Mouse (Mus musculus) activated CD4-positive, CD25-positive, alpha-beta regulatory T cell, adult 4 months (primary cell): ENCODE results near the gene Khdc1b. TPM values are rescaled to one million over a fixed set of nuclear protein-coding genes. Genes with fewer than 3 reads are reported as not detected.
"Not testable (repeated sequence)": the region's sequence is repeated elsewhere in the genome, so short reads cannot be mapped to it uniquely, and the experiment has no call there.

ENCODE experiments used
- ATAC-seq: one replicate; pipeline ENCODE4 v1.8.0; 2017
- polyA plus RNA-seq, 2 experiments: library from polyadenylated mRNA; unstranded; fragments of 100-300 nt; shearing (Covaris generic); gene quantifications; one replicate each; pipeline ENCODE4 v1.2.1; 2017

Khdc1b gene
- polyA plus RNA-seq, result not detected

DNA sequence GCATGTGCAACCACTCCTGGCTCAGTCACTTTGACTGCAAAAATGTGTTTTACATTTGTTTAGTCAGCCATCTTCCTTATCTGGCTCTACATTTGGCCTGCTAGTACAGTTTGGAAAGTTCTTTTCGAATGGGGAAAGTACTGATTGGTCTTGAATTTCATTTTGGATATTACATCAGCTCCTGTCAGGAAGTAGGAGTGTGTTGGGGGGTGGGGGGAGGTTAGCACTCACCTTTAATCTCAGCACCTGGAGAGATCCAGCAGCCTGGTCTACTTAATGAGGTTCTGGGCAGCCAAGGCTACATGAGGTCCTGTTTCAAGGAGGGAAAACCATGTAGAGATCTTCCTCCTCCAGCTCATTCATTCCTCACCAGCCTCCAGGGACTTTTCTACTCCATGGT, at the start of gene Khdc1b:
Khdc1b (plus strand) TSS at position 301 of the 400 bp plus-strand sequence.
- ATAC-seq, result no peak

DNA sequence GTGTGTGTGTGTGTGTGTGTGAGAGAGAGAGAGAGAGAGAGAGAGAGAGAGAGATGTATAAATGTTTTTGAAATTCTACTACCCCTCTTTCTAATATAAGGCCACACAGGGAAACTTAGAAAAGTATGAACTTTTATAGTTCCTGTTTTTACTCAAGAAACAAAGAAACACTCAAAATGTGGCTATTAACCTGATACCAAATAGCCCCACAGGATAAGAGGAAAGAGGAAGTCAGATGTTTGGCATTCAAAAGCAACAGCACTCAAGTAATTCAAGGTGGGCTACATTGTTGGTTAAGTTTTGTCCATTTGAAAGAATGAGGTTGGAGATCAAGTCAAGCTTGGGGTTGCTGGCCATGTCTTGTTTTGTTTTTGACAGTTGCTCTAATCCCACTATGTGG, 47.5 kb upstream of the Khdc1b start:
- no peak for ATAC-seq

DNA sequence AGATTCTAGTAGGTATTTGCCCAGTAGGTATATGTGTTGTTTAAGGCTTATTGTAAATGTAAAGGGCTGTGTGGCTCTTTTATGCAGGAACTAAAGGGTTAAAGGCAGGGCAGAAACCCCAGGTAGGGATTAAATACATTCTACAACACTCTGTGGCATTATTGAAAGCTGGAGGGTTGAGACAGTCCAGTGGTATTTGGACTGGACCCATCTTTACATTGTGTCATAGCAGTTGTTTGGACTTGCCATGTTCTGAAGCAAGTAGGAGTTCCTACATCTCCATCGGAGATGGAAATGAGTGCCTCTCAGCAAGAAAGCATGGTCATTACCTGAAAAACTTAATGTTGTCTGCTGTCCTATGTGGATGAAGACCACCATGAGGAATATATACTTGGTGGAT, 42.6 kb upstream of the Khdc1b start:
- no peak for ATAC-seq

DNA sequence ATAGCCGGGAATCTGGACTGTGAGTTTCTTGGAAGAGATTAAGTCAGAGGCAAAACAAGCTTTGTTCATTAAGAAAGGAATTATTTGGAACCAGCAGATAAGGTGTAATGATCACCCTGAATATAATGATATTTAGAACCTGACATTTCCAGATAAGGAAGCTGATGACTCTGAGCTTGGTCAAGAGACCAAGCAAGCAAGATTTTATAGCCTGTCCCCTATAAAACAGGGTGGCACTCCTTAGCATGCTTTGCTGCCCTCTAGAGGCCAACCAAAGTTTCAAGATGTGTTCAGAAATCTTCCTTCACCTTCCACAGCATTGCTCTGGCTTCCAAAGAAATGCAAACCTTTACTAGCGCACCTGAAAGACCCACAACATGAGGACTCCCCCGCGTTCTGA, 39.1 kb upstream of the Khdc1b start:
- ATAC-seq, result peak; percentile 74

DNA sequence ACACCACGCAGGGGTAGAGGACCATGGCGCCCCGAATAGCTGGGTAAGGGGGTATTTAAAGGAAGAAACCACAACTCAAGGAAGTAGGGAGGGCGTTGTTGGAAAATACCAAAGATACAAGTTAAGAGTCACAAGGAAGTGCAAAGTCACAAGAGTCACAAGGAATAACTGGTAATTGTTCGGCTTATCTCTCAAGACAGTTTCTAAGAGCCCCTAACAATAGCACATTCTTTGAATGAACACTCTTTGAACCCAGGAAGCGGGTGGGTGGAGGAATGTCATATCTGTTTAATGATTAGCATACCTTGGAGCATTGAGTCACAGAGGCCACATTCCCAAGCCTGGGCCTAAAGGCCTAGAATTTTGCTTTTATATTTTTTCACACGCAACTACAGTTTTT, 38.6 kb upstream of the Khdc1b start:
- ATAC-seq, result not testable (repeated sequence)

DNA sequence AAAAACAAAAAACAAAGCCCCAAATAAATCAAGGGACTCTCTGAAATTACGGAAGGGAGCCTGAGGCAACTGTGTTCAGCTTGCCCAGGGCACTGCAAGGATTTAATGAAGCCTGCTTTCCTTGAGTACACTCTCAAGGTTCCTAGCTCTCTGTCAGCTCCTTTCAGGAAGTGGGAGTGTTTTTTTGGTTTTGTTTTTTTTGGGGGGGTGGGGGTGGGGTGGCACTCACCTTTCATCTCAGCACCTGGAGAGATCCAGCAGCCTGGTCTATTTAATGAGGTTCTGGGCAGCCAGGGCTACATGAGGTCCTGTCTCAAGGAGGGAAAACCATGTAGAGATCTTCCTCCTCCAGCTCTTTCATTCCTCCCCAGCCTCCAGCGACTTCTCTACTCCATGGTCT, 34.0 kb upstream of the Khdc1b start, which contains the start of gene Khdc1a:
Khdc1a (plus strand) TSS at position 301 of the 400 bp plus-strand sequence.
- ATAC-seq, result no peak

DNA sequence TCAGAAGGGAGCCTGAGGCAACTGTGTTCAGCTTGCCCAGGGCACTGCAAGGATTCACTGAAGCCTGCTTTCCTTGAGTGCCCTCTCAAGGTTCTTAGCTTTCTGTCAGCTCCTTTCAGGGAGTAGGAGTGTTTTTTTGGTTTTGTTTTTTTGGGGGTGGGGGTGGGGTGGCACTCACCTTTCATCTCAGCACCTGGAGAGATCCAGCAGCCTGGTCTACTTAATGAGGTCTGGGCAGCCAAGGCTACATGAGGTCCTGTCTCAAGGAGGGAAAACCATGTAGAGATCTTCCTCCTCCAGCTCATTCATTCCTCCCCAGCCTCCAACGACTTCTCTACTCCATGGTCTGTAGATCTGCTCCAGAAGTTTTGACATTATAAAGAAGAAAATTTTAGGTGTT, 15.3 kb upstream of the Khdc1b start, which contains the start of gene Khdc1c:
Khdc1c (plus strand) TSS at position 301 of the 400 bp plus-strand sequence.
- ATAC-seq, result not testable (repeated sequence)

DNA sequence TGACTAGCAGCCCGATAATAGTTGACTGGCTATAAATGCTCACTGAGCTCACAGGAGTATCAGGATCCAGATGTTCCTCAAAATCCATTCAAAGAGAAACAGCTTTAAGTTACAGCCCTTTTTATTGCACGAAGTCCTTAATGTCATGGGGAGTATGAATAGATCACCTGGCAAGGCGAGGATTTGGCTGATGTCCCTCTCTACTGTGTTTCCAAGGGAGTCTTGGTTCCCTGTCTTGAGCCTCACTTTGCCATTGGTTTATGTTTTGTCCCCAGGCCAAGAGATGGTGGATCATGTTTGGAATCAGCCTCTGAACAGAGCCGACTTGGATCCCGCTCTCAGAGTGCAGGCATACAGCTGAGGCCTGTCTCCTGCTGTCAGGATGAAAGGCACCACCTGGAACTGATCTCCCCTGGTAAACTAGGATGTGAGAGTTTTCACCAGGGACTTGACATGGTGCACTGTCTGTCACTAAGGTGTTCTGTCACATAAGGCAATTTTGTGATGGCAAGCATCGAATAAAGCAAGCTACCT, 7.8 kb downstream of the Khdc1b start:
- no peak for ATAC-seq

DNA sequence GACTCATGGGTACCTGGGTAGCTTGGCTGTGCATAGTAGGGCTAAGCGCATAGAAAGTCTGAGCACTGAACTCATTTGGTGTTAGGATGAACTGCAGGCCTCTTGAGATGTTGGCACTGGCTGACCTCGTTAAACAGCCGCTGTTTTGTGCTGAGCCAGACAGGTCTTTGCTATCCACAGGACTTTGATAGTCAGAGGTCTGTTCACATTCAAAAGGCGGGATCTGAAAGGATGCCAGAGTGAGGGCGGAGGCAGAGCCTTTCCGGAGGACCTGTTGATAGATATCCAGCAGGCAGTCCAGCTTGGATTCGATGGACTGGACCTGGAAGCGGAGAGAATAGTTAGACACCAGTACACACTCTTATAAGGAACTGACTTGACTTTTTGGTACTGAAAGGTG, 19.4 kb downstream of the Khdc1b start:
- no peak for ATAC-seq

DNA sequence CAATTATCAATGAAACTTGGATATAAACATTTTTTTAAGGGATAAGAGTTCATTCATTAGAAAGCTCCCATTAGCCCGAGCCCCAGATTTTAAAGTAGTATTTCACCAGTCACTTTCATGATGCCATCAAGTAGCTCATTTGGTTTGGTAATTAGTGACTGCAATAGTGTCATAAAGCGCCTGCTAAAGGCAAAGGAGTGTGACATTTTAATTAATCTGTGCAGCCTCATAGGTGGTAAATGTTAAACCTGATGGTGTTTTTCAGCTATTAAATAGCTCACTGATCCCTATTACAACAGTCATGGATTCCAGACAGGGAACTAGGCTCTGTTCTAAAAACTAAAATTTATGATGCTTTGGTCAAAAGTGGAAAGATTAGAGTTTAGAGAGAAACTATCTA, 23.9 kb downstream of the Khdc1b start:
- no peak for ATAC-seq

DNA sequence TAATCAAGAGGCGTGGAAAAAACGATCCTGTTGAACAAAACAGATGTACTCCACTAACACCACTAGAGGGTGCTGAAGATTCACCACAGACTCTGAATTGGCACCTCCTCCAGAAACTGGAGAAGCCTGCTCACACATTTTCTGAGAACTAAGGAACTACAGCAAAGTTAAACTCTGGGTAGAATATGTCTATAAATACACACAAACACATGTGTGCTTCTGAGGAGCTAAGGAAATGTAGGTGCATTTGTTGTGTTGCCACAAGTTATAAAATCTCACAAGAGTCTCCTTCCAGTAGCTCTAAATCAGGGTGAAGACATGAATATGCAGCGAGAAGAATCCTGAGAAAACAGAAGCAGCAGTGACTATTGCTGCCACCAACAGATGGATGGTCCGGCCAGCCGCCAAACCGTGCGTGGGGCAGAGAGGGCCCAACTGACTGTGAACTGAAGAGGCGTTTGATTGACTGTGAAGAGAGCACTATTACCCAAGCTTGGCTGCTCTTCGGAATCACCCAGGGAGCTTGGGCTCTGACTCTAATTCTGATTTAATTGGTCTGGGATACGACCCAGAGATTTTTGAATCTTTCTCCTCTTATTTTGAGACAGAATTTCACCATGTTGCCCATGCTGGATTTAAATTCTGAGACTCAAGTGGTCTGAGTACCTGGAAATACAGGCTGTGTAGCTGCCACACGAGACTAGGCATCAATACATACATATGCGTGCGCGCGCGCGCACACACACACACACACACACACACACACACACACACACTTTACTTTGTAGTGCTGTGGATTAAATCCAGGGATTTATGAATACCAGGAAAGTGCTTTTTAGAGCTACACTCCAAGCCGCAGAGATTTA, 28.2 kb downstream of the Khdc1b start:
- peak; percentile 75 for ATAC-seq

DNA sequence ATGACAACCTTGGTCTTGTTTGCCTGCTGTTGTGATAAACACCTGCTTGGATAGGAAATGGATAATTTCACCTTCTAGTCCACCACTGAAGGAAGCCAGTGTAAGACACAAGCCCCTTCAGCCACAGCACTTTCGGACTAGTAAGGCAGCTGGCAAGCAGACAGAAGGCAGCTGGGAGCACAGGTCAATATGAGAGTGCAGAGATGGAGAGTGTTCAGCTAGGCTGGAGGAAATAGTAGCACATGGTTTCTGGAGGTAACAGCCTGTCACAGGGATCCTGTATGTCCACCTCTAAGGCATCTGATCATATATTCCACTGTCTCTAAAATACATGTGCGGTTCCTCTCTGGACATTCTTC, 28.8 kb downstream of the Khdc1b start:
- no peak for ATAC-seq

DNA sequence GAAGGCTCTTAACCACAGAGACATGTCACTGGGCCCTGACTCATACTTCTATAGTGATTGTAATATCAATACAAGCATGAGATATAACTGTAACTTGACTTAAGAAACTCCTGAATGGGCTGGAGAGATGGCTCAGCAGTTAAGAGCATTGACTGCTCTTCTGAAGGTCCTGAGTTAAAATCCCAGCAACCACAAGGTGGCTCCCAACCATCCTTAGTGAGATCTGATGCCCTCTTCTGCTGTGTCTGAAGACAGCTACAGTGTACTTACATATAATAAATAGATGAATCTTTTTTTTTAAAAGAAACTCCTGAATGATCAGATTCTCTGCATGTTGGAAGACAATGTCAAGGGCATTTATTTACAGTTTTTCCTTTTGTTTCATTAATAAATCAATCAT, 36.0 kb downstream of the Khdc1b start:
- ATAC-seq, result no peak

DNA sequence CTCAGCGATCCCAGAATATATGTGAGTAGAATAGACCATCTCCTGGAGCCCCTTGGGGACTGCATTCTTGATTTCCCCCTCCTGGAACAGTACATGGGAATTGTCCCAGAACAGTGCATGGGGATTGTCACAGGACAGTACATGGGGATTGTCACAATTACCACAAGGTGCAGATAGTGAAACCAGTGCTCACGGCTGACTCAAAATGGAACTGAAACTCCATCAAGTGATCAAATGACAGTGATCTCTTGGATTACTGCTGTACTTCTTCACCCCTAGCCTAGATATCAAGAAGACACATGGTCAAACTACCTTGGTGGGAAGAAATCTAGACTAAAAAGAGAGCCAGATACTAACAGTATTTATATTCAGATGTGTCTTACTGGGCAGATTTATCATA, 42.3 kb downstream of the Khdc1b start:
- ATAC-seq, result peak; percentile 78

DNA sequence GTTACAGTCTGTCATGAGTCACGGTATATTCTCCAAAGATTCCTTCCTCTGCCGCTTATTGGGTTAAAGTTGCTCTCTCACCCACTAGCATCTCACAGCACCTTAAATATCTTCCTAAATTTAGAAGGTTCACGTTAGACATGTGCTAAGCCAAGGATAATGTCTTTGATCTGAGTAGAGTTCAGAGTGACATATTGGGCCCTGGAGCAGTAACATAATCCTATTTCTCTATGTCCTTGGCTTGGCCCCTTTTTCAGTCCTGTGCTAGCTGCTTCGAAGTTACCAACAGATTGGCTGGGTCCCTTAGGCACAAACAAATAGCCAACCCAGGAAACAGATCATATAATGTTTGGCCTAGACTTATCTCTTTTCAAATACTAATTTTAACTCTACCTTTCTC, 44.7 kb downstream of the Khdc1b start:
- no peak for ATAC-seq

DNA sequence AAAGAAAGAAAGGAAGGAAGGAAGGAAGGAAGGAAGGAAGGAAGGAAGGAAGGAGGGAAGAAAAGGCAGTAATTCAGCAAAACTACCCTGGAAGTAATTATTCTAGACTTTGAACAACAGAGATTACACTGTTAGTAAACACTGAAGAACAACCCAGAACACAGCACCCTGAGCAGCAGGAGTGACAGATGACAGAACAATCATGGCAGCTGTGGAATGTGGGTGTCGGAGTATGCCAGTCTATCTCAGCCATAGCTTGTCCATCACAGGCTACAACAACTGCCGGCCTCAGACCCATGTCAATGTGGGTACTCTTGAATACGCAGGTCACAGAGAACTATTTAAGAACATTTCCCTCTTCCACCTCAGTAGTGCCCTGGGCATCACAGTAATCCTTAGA, 48.3 kb downstream of the Khdc1b start:
- no peak for ATAC-seq

DNA sequence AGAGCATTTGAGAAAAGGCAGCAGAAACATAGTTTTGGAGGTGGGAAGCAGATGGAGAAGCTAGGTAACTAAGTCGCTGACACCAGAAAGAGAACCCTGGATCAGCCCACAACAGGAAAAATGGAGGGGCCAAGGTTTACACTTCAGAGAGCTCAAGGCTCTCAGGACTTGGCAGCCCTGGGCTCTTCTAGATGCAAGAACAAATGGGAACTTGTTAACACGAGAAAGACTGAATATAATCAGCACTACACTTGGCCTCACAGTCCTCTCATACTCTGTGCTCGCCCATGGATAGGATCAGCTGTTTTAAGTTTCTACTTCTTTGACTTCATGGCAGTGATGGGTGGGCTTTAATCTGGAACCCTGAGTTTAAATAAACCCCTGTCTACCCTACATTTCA, 51.5 kb downstream of the Khdc1b start:
- no peak for ATAC-seq

Other genes starting within 250 kb of the Khdc1b start
- gene Tmem14a, start 165.0 kb upstream of the Khdc1b start, polyA plus RNA-seq, result 1 to 10 TPM; 2.2 to 3.7 TPM
- 1 to 10 TPM; 2.1 to 2.6 TPM for gene Gsta3, start 143.0 kb upstream of the Khdc1b start, polyA plus RNA-seq
- gene Khdc1a, start 33.9 kb upstream of the Khdc1b start, polyA plus RNA-seq, result 1 to 10 TPM in 1 of 2 experiments, under 1 TPM in 1; 0.71 to 2.1 TPM
- gene Khdc1c, start 15.2 kb upstream of the Khdc1b start, polyA plus RNA-seq, result not detected